Mouse (Mus musculus): ENCODE data around the gene Tbcd. TPM values are rescaled to one million over a fixed set of nuclear protein-coding genes. Genes with fewer than 3 reads are reported as not detected.
"Not testable (repeated sequence)": the region's sequence is repeated elsewhere in the genome, so short reads cannot be mapped to it uniquely, and the experiment has no call there.

The Tbcd gene
- polyA plus RNA-seq, 1 experiment from 2014 or later = 21.0 TPM

DNA sequence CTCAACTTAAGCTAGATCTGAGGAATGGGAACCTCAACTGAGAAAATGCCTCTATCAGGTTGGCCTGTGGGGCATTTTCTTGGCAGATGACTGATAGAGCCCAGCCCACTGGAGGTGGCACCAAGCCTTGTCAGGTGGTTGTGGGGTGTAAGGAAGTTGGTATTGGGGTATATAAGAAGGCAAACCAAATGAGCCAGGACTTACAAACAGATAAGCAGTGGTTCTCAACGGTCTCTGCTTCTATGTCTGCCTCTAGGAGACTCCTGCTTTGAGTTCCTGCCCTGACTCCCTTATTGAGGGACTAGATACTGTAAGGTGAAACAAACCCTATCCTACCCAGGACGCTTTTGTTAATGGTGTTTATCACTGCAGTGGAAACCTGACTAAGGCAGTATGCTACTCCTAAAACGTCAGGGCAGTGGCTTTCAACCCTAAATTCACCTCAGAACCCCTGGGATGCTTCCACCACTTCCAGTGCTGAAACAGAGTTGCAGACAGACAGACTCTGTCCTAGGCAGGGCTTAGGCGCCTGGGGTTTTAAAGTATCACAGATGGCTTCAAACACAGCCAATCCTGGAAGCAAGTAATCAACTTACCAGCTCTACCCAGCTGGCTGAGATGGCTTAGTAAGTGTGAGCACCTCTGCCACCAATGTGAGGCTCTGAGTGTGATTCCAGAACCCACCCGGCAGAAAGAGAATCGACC lies 204.2 kb downstream of the Tbcd start:
- Histone ChIP-seq H3K4me2 (no peak overlapping the region), H3K36me3 (peaks cover 23% of the 10 kb centered on the region), H3K9ac (no peak overlapping the region), H3K4me1 (no peaks in the 10 kb centered on the region; the same call in 1 of the 2 replicates), H3K27ac (replicated peaks) (no peak overlapping the region), H3K9me3 (no peaks in the 10 kb centered on the region), H3K27me3 (replicated peaks) (no peaks in the 10 kb centered on the region), H3K4me3 (no peak overlapping the region)
- no peak for ATAC-seq (ENCODE audit: extremely low read depth, insufficient number of reproducible peaks, low FRiP score, low TSS enrichment)
- 70% methylated on average over 6 of the region's 6 CpGs for WGBS

DNA sequence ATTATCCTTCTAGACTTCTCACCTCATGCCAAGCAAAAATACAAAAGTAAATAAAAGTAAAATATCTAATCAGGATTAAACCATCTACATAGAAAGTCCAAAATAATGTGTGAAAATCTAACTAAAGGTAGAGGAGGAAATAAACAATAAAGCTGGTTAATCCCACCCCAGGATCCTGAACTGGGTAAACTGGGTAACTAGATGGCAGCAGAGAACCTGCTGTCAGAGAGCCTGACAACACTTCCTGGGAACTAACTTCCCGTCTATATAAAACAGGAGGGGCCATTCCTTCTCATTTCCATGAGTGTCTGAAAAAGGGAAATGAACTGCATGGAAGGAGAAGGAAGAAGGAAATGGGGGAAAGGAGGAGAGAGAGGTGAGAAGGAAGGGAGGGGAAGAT lies 206.4 kb downstream of the Tbcd start:
- H3K36me3 ChIP-seq = peaks cover 21% of the 10 kb centered on the region
- WGBS = 24% methylated on average over 1 of the region's 1 CpGs
- H3K4me3 ChIP-seq = no peak overlapping the region
- H3K9ac ChIP-seq = no peak overlapping the region
- no peak for ATAC-seq (ENCODE audit: extremely low read depth, insufficient number of reproducible peaks, low FRiP score, low TSS enrichment)
- no peaks in the 10 kb centered on the region; the same call in 1 of the 2 replicates for H3K4me1 ChIP-seq
- no peaks in the 10 kb centered on the region for H3K9me3 ChIP-seq
- no peak overlapping the region for H3K4me2 ChIP-seq
- H3K27me3 ChIP-seq (replicated peaks) = no peaks in the 10 kb centered on the region
- no peak overlapping the region for H3K27ac ChIP-seq (replicated peaks)

GRCm38 (mm10) chr11:121660604-121661003 lies 208.9 kb downstream of the Tbcd start:
- H3K9ac ChIP-seq; H3K27ac ChIP-seq (replicated peaks); H3K4me2 ChIP-seq; ATAC-seq (ENCODE audit: extremely low read depth, insufficient number of reproducible peaks, low FRiP score, low TSS enrichment); H3K4me3 ChIP-seq; H3K9me3 ChIP-seq; H3K27me3 ChIP-seq (replicated peaks); H3K4me1 ChIP-seq: not testable (repeated sequence)
- peaks cover 34% of the 10 kb centered on the region for H3K36me3 ChIP-seq
- WGBS = 83% methylated on average over 2 of the region's 2 CpGs

GRCm38 (mm10) chr11:121661116-121661515 lies 209.4 kb downstream of the Tbcd start:
- H3K36me3 ChIP-seq = peaks cover 34% of the 10 kb centered on the region
- no peaks in the 10 kb centered on the region for H3K9me3 ChIP-seq
- no peaks in the 10 kb centered on the region for H3K27me3 ChIP-seq (replicated peaks)
- no peak overlapping the region for H3K9ac ChIP-seq
- 70% methylated on average over 2 of the region's 2 CpGs for WGBS
- no peak overlapping the region for H3K4me2 ChIP-seq
- H3K4me3 ChIP-seq = no peak overlapping the region
- H3K4me1 ChIP-seq = no peaks in the 10 kb centered on the region
- no peak for ATAC-seq (ENCODE audit: extremely low read depth, insufficient number of reproducible peaks, low FRiP score, low TSS enrichment)
- no peak overlapping the region for H3K27ac ChIP-seq (replicated peaks)

Other genes starting within 250 kb of the Tbcd start
- gene Hexdc, start 247.5 kb upstream of the Tbcd start, polyA plus RNA-seq (2015; fragmentation: Nextera tagmentation; extraction: Ambion mirVana) = 7.6 and 8.4 TPM in 2 replicates
- gene Ogfod3, start 247.2 kb upstream of the Tbcd start, polyA plus RNA-seq (2015; fragmentation: Nextera tagmentation; extraction: Ambion mirVana) = 28.4 and 34.6 TPM in 2 replicates
- gene Cybc1, start 222.6 kb upstream of the Tbcd start, polyA plus RNA-seq (2015; fragmentation: Nextera tagmentation; extraction: Ambion mirVana) = 21.5 and 21.6 TPM in 2 replicates
- gene Narf, start 214.7 kb upstream of the Tbcd start, polyA plus RNA-seq (2015; fragmentation: Nextera tagmentation; extraction: Ambion mirVana) = 46.1 and 52.9 TPM in 2 replicates
- gene Foxk2, start 192.0 kb upstream of the Tbcd start, polyA plus RNA-seq (2015; fragmentation: Nextera tagmentation; extraction: Ambion mirVana) = 5.0 and 5.1 TPM in 2 replicates
- 70.9 and 72.7 TPM in 2 replicates for gene Wdr45b, start 97.5 kb upstream of the Tbcd start, polyA plus RNA-seq (2015; fragmentation: Nextera tagmentation; extraction: Ambion mirVana)
- gene Rab40b, start 63.7 kb upstream of the Tbcd start, polyA plus RNA-seq (2015; fragmentation: Nextera tagmentation; extraction: Ambion mirVana) = 4.6 and 5.0 TPM in 2 replicates
- gene Fn3krp, start 30.5 kb upstream of the Tbcd start, polyA plus RNA-seq (2015; fragmentation: Nextera tagmentation; extraction: Ambion mirVana) = 4.6 and 5.5 TPM in 2 replicates
- 8.9 and 9.6 TPM in 2 replicates for gene Fn3k, start 17.0 kb upstream of the Tbcd start, polyA plus RNA-seq (2015; fragmentation: Nextera tagmentation; extraction: Ambion mirVana)
- gene Zfp750, start 67.4 kb downstream of the Tbcd start, polyA plus RNA-seq (2015; fragmentation: Nextera tagmentation; extraction: Ambion mirVana) = 0.05 and 0.37 TPM in 2 replicates
- gene B3gntl1, start 221.2 kb downstream of the Tbcd start, polyA plus RNA-seq (2015; fragmentation: Nextera tagmentation; extraction: Ambion mirVana) = 6.0 and 6.4 TPM in 2 replicates
- 12.3 and 12.5 TPM in 2 replicates for gene Metrnl, start 249.6 kb downstream of the Tbcd start, polyA plus RNA-seq (2015; fragmentation: Nextera tagmentation; extraction: Ambion mirVana)

Measured in heart, embryonic 13.5 days (tissue).